Mouse (Mus musculus) kidney, adult 11 months (tissue): Measurements from ENCODE around the gene Fkbp10.

Experiments
- DNase-seq: peaks from one replicate; pipeline ENCODE4 v3.0.0; 2022

Fkbp10 gene

DNA sequence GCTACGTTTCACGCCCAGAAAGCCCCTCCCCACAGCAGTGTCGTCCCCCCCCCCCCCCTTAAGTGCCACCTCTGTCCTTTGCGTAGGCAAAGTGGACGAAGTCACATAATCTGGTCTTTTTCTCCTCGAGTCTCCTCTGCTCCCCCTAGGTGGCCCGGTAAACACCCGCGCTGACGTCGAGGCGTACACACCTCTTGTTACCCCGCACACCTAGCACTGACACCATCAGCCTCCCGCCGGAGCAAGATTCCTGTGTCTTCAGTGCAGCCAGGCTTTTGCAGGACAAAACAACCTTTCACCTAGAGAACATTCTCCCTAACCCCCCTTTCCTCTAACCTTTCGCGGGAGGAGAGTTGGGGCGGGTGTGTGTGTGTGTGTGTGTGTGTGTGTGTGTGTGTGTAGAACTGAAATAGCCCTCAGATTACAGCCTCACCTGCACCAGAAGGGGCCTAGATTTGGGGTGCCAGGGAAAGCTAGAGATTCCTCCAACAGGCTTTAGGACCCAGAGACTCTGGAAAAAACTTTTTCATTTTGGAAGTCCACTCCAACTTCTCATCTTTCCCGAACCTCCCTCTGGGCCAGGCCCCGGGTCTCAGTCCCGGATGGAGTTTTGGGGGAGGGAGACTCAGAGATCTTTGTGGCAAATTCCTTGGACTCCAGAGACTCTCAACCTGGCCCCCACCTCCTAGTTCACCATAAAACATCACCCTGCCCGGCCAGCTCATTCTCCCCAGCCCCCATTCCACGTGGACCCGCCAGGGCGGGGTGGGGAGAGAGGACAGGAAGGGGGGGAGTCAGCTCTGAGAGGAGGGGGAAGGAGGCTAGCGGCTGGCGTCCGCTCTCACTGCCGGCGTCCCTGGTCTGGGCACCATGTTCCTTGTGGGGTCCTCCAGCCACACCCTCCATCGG, at the start of gene Fkbp10:
Fkbp10 (plus strand) TSS at position 784 of the 909 bp plus-strand sequence.
- DNase-seq = no peak

DNA sequence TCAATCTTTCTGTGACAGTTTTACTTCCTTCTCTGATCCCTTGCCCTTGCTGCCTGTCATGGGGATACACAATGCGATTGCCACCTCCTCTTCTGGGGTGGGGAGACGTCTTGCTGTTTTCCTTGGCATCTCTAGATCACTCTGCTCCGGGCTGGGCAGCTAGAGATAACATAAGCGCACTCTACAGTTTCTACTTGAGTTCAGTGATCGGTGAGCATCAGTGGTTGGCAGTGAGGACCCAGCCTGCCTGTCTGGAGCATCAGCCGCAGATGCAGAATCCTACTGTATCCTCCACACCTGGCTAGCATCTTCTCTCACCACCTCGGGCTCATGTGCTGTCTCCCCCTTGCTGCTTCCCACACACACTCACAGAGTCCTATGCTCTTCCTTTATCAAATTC, 46.4 kb upstream of the Fkbp10 start:
- no peak for DNase-seq

DNA sequence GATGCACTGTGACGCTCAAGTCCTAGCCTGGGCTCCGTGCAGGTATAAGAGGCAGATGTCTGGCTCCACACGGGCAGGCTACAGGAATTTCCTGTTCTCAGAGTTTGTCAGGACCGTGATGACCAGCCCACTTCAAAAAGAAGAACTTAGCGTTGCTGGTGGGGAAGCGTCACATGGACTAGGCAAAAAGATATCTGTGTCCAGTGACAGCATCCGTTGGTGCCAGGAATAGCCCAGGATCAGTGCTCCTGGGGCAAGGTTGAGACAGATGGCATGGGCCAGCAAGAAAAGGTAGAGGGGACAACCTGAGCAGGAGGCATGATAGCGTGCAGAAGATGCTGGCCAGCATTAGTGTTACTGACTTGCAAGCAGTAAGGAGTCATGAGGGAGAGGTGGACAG, 45.7 kb upstream of the Fkbp10 start:
- DNase-seq = no peak

DNA sequence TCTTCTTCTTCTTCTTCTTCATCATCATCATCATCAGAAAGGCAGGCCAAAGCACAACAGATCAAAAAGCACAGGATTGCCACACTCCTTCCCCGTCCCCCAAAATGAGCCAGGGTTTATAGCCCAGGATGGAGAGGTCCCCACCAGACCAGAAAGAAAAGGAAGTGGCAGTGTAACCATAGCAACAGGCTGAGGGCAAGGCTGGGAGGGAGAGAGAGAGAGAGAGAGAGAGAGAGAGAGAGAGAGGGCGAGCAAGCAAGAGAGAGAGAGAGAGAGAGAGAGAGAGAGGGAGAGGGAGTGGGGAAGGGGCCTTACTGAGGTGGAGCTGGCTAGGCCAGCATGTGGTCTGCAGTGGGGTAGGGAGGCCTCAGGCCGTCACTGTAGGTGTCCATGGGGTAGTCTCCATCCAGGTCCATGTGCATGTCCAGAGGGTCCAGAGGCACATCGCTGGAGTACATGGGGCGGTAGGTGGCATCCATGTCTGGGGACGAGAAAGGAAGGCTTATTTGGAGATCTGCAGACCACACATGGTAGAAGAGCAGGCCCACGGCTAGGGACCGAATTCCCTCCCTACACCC, 43.4 kb upstream of the Fkbp10 start:
- no peak for DNase-seq

DNA sequence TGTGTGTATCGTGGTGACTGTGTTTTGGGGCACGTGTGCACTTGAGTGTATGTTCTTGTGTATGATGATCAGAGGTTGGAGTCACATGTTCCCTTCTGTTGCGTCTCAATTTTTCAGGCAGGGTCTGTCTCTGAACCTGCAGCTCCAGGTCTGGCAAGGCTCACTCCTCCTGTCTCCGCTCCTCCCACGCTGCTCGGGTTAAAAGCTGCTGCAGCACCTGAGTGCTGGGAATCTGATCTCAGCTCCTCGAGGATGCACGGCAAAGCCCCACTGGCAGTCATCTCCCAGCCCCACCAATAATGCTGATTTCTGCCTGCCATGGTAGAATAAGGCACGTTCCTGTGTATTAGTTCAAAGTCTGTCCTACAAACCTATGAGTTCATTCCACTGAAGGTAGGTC, 40.4 kb upstream of the Fkbp10 start:
- no peak for DNase-seq

DNA sequence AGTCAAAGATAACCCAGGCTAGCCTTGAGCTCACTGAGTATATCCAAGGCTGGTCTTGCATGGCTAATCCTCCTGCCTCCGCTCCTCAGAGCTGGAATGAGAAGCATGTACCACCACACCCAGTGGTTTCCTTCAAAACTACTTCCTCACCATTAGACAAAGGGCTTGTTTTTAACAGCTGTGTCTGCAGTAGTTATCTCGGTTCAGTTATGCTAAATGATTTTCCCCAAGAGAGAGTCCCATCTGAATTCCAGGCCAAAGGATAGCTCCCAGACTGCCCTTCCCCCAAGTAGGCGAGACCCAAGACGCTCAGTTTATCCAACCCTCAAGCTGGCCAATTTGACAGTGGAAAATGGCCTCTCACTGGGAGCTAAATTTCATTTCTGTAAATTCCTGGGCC, 39.5 kb upstream of the Fkbp10 start:
- no peak for DNase-seq

DNA sequence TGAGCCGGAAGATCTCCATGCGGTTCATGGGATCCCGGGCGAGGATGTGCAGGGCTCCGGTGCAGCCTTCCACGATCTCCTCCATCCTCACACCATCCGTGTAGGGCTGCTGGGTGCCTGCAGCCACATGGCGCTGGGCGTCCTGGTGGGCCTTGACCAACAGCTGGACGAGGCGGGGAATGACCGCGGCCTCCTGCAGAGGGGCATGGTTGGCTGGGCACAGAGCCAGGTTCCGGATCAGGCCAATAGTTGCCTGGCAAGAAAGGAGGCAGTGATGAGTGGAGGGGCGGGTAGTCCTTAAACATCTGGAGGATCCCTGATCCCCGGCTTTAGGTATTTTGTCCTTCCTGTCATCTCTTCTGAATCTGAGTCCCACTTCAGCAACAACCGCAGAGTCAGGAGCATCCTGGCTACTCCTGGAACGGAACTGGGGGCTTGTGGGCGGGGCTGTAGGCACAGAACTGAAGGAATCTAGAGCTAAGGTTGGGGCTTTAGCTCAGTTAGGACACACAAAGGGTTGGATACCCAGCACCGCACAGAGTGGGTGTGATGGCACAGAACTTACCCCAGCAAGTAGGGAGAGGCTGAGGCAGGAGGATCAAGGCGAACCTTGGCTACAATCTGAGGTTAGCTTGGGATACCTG, 38.6 kb upstream of the Fkbp10 start:
- no peak for DNase-seq

DNA sequence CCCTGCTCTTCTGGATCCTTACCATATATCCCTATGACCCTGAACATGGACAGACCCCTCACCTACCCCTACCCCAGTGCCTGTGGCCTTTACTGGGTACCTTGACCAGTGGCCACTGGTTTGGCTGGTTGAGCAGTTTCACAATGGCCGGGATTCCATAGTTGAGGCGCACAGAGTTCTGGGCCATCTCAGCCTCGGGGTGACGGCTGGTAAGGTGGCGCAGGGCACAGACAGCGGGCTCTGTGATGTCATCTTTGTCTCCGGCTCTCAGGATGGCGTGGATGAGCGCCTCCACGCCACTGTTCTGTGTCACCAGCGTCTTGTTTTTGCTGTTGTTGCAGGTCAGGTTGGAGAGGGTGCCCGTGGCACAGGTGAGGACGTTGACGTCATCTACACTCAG, 37.5 kb upstream of the Fkbp10 start:
- no peak for DNase-seq

DNA sequence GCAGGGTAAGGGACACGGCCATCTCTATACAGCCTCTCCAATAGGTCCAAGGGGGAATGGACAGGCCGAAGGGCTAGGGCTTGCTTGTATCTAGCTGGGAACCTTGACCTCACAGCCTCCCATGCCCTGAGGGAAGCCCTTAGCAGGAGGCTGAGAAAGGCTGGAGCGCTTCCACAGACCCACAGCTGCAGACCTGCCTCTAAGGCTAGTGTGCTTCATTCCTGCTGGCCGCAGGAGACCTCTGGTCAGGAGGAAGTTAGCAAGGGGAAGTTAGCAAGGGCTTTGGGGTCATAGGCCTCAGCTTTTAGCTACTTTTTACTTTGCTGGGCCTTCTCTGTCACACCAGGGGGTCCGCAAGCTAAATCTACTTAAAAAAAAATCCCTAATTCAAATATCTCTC, 37.1 kb upstream of the Fkbp10 start:
- no peak for DNase-seq

DNA sequence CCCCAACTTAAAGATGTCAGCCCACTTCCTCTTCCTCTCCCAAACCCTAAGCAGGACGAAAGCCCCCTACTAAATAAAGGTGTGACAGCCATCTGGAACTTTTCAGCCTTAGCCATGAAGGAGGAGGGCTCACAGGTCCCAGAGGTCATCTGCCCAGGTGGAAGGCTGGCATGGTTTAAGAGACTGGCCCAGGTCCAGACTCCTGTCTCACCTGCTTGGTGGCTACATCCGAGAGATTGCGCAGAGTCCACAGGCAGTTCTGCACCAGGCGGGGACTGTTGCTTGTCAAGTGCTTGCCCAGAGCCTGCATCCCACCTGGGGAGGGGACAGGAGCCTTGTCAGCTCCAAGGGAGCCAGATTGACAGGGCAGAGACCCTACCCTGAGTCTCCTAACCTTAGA, 36.2 kb upstream of the Fkbp10 start:
- DNase-seq = no peak

DNA sequence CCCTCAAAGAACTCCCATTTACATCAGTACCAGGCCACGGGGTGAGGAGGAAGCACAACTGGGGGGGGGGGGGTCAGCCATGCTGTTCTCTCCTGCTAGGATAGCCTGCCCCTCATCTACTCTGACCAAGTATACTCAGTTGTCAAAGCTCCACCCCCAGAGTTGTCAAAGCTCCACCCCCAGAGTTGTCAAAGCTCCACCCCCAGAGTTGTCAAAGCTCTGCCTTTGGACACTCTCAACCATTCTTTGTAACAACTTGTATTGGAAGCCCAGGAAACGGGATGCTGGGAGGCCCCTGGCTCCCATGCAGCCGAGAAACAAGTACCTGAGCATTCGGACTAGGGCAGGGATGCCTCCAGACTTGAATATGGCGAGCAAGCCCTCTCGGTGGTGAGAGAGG, 32.8 kb upstream of the Fkbp10 start:
- no peak for DNase-seq

DNA sequence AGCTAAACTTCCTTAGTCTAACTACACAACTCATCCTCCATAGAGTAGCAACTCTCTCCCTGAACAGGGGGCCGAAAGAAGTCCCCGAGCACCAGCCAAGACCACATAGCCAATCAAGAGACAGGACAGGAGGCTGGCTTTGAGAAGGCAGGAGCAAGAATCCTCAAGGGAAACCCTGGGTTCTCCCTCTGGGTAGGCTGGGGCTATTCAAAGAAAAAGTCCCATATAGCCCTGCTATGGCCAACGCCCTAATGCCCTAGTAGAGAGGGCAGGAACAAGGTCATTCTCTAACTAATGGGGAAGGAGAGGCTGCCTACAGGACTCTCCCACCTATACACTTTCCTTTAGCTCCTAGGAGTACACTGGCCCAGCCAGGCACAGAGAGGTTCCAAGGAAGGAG, 30.5 kb upstream of the Fkbp10 start:
- DNase-seq = no peak

DNA sequence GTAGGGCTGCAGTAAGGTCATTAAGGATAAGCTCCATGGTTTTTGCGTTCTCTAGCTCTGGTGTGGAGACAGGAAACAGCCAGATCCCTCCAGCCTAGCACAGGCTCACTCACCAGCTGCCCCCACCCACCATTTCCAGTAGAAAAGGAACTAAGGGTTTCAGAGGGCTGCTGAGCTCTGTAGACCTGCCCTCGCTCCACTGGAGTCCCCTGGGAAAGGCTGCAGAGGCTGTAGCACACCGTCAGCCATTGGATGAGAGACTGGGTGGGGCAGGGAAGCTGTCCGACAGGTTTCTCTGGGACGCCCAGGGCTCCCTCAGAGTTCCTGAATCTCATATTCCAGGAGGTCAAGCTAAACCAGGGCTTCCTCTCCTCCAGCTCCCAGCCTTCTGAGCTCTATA, 28.9 kb upstream of the Fkbp10 start:
- DNase-seq = peak; percentile 84

DNA sequence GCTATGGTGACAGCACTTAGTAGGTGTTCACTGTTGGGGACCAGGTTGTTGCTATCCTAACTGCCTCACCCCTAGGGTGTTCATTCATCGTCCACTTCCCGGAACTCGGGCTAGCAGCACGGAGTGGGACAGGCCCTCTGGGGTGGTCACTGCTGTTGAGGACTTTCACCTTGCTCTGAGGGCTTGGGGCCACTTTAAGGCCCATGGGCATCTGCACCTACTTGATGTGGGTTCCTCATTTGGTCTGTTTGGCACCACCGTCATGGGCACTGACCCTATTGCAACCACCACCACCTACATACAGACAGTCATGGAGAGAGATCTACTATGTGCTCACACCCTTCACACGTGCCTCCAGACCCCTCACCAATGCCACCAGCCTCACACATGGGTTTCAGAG, 28.4 kb upstream of the Fkbp10 start:
- DNase-seq = no peak

DNA sequence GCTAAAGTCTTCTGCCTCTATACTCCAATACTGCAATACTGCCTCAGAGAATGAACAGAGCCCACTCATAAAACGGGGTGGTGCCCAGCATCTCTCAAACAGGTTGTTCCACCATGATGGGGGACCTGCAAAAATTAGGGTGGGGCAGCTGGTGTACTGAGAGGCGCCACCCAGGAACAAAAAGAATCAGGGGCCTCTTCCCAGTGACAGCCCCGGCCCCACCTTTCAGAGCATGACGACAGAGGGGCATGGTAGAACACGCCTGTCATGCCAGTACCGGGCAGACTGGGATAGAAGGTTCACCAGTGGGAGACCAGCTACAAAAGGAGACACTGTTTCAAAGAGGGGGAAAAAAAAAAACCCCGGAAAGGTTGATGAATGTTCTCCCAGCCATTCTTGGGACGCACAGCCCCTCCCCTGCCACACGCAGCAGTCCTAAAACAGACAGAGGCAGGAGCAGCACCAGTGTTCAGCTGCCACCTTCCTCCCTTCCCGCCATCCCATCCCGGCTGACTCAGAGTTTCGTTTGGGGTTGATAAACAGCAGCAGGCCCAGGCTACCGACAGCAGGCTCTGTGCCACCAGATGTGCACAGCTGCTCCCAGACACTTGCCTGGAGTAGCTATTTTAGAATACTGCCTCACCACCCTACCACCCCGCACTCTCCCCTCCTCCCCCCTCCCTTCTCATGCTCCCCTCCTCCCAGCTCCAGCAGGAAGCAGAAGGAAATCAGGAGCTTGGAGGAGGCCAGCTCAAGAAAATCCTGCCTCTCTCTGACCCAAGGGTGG, 27.7 kb upstream of the Fkbp10 start:
- peak; percentile 75 for DNase-seq

DNA sequence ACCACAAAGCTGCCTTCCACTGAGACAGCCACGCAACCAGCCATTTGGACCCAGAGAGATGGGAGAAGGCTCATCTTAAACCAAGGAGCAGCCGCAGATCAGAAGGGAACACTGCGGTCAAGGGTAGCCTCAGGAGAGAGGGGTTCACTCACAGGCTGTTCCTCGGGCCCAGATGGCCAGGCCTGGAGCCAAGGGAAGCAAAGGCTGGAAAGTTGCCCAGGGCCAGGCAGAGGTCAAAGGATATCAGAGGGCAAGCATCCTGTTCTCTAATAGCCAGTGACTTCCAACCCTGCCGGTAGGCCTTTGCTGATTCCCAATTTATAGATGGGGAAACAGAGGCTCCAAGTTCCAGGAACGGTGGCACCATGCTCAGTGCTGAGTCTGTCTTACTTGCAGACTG, 26.9 kb upstream of the Fkbp10 start:
- peak; percentile 85 for DNase-seq

DNA sequence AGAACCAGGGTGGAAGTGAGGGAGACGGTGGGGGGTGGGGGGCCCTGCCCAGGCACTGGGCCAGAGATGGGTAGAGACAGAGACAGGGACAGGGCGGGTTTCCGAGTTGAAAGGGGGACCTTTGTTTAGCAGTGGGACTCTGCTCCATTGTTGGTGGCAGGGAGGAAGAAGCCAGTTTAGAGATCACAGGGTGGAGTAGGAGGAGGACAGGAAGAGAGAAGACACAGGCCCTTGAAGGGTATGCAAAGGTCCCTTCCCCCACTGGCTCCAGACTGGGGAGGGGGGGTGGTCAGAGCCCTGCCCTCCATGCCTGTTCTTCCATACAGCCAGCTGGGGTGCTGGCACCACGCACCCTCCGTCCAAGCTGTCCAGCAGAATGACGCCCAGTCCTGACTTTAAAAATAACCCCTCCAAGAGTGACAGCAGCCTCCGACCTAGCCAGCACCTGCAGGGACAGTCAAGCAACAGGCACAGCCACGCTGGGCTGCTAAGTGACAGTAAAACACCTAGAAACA, 25.5 kb upstream of the Fkbp10 start:
- DNase-seq = peak; percentile 81

DNA sequence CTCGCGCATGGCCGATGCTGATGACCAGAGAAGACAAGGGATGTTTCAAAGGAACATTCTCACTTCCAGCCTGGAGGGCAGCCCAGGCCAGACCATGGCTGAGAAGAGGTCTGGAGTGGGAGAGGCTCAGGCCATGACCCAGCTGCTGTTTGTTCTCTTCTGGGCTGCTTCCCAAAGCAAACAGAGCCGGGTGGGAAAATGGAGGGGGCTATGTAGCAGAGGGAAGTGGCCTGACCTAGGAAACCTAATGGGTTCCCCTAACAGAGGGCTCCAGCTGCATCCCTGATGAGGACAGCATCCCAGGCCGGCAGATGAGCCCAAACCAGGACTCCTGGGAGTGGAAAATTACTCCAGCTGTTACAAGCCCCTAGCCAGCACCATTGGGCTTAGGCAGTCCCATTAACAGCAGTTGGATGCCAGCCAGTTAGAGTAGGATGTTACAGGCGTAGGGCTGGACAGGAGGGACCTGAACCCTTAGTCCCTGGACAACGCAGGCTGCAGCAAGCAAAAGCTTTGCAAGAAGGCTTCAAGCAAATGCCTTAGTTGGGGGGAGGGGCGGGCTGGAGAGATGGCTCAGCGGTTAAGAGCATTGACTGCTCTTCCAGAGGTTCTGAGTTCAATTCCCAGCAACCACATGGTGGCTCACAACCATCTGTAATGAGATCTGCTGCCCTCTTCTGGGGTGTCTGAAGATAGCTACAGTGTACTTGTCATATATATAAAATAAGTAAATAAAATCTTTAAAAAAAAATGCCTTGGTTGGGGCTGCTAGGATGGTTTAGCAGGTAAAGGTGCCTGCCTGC, 24.2 kb upstream of the Fkbp10 start:
- peak; percentile 87 for DNase-seq

DNA sequence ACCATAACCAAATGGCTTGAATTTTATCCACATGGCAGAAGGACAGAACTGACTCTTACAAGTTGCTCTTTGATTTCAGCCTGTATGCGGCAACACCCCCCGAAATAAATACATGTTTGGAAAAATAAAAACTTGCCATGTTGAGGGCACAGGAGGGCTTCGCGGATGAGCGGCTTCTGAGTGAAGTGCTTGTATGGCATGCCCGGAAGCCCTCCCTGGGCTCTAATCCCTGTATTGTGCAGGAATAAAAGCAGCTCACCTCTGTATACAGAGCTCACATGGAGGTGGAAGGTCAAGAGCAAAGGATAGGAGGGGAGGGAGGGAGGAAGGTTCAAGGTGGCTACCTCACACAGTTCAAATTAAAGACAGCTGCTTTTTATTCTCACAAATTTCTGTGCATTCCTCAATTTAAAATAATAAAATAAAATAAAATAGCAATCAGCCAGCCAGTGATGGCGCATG, 23.6 kb upstream of the Fkbp10 start:
- no peak for DNase-seq

DNA sequence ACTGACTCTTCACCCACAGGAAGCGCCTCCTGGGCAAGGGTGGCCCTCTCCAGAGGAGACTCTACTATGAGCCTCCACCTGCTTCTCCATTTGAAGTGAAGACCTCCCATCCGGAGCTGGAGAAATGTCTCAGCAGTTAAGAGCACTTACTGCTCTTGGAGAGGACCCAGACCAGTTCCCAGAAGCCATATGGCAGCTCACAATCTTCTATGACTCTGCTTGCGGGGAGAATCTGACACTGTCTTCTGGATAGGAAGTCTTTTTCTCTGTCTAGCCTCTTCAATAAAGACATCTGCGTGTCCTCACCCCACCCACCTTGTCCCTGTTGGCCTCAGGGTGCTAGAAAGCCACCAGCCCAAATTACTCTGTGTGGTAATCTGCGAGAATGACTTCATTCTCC, 22.5 kb upstream of the Fkbp10 start:
- DNase-seq = no peak

DNA sequence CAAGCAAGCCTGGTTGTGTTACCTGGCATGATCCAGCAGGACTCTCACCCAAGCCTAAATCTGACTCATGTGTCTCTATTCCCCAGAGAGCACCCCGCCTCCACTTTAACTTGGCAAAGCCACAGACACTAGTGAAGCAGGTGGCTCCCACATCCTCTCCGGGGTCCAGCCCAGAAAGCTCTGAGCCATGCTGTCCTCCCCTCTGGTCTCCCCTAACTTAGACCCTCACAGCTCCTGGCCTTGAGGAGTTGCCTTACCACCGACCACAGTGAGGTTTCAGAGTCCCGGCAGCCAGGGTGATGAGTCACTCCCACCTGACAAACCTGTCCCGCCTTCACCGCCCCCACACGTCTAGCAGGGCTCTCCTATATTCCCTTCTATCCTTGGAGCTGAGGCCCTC, 21.8 kb upstream of the Fkbp10 start:
- DNase-seq = no peak
